Mouse (Mus musculus) limb, embryonic 15.5 days (tissue): Measurements from ENCODE around the gene Gm4553. TPM values are rescaled to one million over a fixed set of nuclear protein-coding genes. Genes with fewer than 3 reads are reported as not detected.
"Not testable (repeated sequence)": the region's sequence is repeated elsewhere in the genome, so short reads cannot be mapped to it uniquely, and the experiment has no call there.

Experiments
- ATAC-seq: fragments of 200-750 bp; cut with Nextera tagmentation; 2 replicates; pipeline ENCODE4 v1.8.0; 2017; ENCODE audit warnings: low read depth, moderate TSS enrichment; ENCODE audit not compliant: insufficient number of reproducible peaks, low FRiP score, low TSS enrichment
- H3K27ac ChIP-seq: fragments of 300-500 bp; sonication (generic); 2 replicates; pipeline ENCODE4 v1.5.1; 2015; ENCODE audit warnings: moderate library complexity, mild to moderate bottlenecking, inconsistent platforms
- H3K27me3 ChIP-seq: fragments of 300-500 bp; sonication (generic); 2 replicates; pipeline ENCODE4 v1.6.1; 2015; ENCODE audit warnings: inconsistent platforms
- H3K36me3 ChIP-seq: fragments of 300-500 bp; sonication (generic); 2 replicates; pipeline ENCODE4 v1.6.1; 2015; ENCODE audit warnings: inconsistent platforms
- H3K4me1 ChIP-seq: fragments of 300-500 bp; sonication (generic); 2 replicates; pipeline ENCODE4 v1.6.1; 2015; ENCODE audit warnings: inconsistent platforms
- H3K4me2 ChIP-seq: fragments of 300-500 bp; sonication (generic); 2 replicates; pipeline ENCODE4 v1.6.1; 2015; ENCODE audit warnings: mild to moderate bottlenecking, inconsistent platforms
- H3K4me3 ChIP-seq: fragments of 300-500 bp; sonication (generic); 2 replicates; pipeline ENCODE4 v1.5.1; 2015; ENCODE audit warnings: mild to moderate bottlenecking, inconsistent platforms
- H3K9ac ChIP-seq: fragments of 300-500 bp; sonication (generic); 2 replicates; pipeline ENCODE4 v1.6.1; 2015; ENCODE audit warnings: inconsistent platforms
- H3K9me3 ChIP-seq: fragments of 300-500 bp; sonication (generic); 2 replicates; pipeline ENCODE4 v1.6.1; 2016; ENCODE audit warnings: inconsistent platforms
- WGBS: fragments of 180-500 bp; shearing (Covaris S2); methylation state at CpG from one replicate; pipeline ENCODE4 v1.1.7; 2015; 5-methylcytosine and 5-hydroxymethylcytosine counted together
- polyA plus RNA-seq: library from polyadenylated mRNA; unstranded; fragments of >200 nt; fragmentation: Nextera tagmentation; extraction: Ambion mirVana; gene quantifications from 2 replicates; pipeline ENCODE4 v1.2.1, GENCODE M21; 2015

The Gm4553 gene
- polyA plus RNA-seq, 1 experiment from 2014 or later = not detected

DNA sequence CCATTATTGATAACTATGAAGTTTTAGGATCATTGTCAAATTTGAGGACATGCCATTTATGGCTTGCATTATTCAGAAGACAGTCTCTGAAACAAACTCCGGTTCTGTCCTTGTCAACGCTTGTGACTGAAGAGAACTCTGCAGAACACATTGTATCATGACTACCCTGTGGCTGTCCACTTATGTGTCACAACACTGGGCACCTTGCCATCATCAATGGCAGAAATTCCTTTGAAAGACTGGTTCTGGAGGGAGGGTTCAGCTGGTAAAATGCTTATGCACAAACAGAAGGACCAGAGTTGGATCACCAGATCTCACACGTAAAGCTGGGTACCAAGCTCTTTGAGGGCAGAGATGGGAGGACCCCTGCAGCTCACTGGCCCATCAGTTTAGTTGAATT, 6.2 kb downstream of the Gm4553 start:
- Histone ChIP-seq H3K27me3 (no peaks in the 10 kb centered on the region), H3K9me3 (no peaks in the 10 kb centered on the region), H3K27ac (no peak overlapping the region), H3K36me3 (no peaks in the 10 kb centered on the region), H3K4me2 (no peak overlapping the region), H3K4me1 (no peaks in the 10 kb centered on the region), H3K9ac (no peak overlapping the region), H3K4me3 (no peak overlapping the region)
- 83% methylated on average over 3 of the region's 3 CpGs for WGBS
- no peak for ATAC-seq

DNA sequence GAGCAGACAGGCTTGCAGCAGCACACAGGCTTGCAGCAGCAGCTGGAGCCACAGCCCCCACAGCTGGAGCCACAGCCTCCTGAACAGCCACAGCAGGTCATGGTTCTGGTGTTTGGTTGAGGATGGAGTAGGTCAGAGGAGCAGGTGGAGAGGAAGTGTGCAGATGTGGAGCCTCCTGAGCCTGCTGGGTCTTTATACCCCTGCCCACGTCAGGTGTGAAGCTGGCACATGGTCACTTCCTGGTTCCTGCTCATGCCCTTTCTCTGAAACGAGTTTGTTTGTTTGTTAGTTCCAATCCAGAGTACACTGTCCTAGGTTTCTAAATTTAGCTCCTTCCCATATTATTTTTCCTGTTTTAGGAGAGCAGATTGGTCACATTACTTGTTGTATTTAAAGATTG, 8.5 kb downstream of the Gm4553 start, which contains the start of gene Gm29735:
Gene Gm29735, minus strand, starts transcription at position 101 of the 400 bp plus-strand sequence.
- H3K9ac ChIP-seq, H3K36me3 ChIP-seq, H3K27ac ChIP-seq, H3K27me3 ChIP-seq, ATAC-seq, H3K4me3 ChIP-seq, H3K4me2 ChIP-seq, H3K9me3 ChIP-seq, H3K4me1 ChIP-seq: not testable (repeated sequence)
- WGBS = 42% methylated on average over 2 of the region's 2 CpGs

DNA sequence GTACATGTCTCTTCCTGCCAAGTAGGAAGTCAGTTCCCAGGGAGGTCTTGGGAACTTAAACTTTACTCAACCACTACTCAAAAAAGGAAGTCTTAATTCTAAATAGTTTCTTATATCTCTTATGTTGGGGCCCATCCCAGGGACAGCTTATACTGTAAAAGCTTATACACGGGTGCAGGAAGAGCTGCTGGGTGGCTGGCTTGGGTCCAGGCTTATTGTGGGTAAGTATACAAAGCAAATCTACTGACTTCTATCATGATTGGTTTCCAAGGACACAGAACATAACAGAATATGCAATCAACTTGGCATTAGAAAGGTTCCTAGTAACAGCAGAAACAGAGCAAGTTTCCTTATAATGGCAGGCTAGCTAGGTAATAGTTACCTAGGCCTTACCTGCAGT, 10.2 kb downstream of the Gm4553 start:
- ATAC-seq = no peak
- Histone ChIP-seq H3K4me2 (no peak overlapping the region), H3K4me3 (no peak overlapping the region), H3K9ac (no peak overlapping the region), H3K36me3 (no peaks in the 10 kb centered on the region), H3K27me3 (no peaks in the 10 kb centered on the region), H3K9me3 (no peaks in the 10 kb centered on the region), H3K27ac (no peak overlapping the region), H3K4me1 (no peaks in the 10 kb centered on the region)
- WGBS = 64% methylated on average over 1 of the region's 1 CpGs

DNA sequence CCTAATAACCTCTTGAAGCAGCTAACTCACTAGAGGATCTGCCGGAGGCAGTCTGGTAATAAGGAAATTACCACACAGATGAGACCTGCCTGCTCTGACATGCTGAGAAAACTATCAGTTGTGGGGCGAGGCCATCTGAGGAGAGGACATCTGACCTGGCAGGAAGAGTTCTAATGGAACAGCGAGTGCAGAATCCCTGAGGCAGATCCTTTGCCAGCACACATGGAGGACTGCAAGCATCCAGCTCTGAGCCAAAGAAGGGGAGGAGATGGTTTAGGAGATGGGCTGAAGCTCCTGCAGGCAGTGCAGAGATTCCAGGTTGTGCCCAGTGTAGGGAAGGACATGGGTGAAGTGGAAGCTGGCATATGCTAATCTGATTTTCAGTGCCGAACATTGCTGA, 13.3 kb downstream of the Gm4553 start:
- Histone ChIP-seq H3K27me3 (no peaks in the 10 kb centered on the region; the same call in 1 of the 2 replicates), H3K27ac (no peak overlapping the region), H3K4me1 (no peaks in the 10 kb centered on the region), H3K4me3 (no peak overlapping the region), H3K9me3 (no peaks in the 10 kb centered on the region), H3K9ac (no peak overlapping the region), H3K36me3 (no peaks in the 10 kb centered on the region), H3K4me2 (no peak overlapping the region)
- 77% methylated on average over 4 of the region's 4 CpGs for WGBS
- ATAC-seq = no peak

DNA sequence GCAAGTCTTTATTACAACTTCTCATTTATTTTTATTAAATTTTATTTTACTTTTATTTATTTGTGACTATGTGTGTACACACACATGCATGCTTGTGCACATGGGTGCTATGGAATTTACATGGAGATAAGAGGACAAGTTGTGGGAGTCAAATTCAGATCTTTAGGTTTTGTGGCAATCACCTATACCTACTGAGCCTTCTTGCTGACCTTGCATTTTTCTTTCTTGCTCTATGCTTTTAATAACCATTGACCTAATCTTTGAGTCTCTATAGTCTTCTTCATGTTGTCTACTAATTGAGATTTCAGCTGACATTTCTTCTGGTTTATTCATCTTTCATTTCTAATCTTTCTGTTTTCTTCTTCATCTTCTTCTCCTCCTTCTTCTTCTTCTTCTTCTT, 16.9 kb downstream of the Gm4553 start:
- no peak overlapping the region for H3K4me2 ChIP-seq
- H3K27ac ChIP-seq = no peak overlapping the region
- H3K4me1 ChIP-seq = no peaks in the 10 kb centered on the region
- H3K36me3 ChIP-seq = no peaks in the 10 kb centered on the region
- no peaks in the 10 kb centered on the region; the same call in 1 of the 2 replicates for H3K27me3 ChIP-seq
- no peak overlapping the region for H3K9ac ChIP-seq
- no peaks in the 10 kb centered on the region for H3K9me3 ChIP-seq
- no peak for ATAC-seq
- no peak overlapping the region for H3K4me3 ChIP-seq

DNA sequence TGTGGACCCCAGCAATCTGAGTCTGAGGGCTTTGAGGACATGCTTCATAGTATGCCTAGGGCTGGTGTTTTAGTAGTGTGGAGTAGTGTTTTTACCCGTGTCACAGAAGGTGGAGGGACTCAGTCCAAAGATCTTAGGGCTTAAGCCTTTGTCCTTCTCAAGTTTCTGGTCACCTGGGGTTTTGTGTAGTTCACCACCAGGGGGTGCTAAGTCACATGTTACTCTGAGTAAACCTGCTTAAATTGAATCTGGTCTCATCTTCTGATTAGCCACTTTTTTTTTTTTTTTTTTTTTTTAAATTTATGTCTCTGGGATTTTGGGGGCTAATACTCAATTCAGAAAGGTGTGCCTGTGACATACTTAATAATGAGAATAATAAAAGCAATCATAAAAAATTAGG, 19.5 kb downstream of the Gm4553 start:
- Histone ChIP-seq H3K27ac (no peak overlapping the region), H3K4me3 (no peak overlapping the region), H3K4me1 (no peaks in the 10 kb centered on the region), H3K9me3 (no peaks in the 10 kb centered on the region), H3K27me3 (no peaks in the 10 kb centered on the region; the same call in 1 of the 2 replicates), H3K36me3 (no peaks in the 10 kb centered on the region), H3K4me2 (no peak overlapping the region), H3K9ac (no peak overlapping the region)
- 3% methylated on average over 1 of the region's 1 CpGs for WGBS
- ATAC-seq = no peak

DNA sequence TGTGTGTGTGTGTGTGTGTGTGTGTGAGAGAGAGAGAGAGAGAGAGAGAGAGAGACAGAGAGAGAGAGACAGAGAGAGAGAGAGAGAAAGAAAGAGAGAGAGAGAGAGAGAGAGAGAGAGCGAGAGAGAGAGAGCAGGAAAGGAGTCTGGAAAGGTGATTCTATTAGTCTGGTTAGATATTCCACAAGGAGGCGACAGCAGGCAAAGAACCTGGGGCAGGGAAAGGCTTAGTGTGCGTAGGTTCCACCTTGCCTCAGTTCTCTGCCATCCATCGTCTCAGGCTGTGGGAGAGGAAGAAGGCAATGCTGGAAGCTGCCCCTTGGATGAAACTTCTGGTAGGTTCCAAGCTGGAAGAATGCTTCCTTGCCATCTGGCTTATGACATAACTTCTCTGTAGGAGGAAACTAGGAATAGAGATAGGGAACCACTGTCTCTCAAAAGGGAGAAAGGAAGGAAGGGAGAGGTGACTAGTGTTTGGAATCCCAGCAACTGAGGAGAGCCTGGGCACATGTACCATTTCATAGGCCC, 20.1 kb downstream of the Gm4553 start:
- H3K4me1 ChIP-seq = no peaks in the 10 kb centered on the region
- no peak overlapping the region for H3K9ac ChIP-seq
- no peaks in the 10 kb centered on the region for H3K9me3 ChIP-seq
- H3K27me3 ChIP-seq = no peaks in the 10 kb centered on the region; the same call in 1 of the 2 replicates
- H3K4me2 ChIP-seq = no peak overlapping the region
- no peak overlapping the region for H3K4me3 ChIP-seq
- no peaks in the 10 kb centered on the region for H3K36me3 ChIP-seq
- no peak overlapping the region for H3K27ac ChIP-seq
- 41% methylated on average over 4 of the region's 4 CpGs for WGBS
- no peak for ATAC-seq

DNA sequence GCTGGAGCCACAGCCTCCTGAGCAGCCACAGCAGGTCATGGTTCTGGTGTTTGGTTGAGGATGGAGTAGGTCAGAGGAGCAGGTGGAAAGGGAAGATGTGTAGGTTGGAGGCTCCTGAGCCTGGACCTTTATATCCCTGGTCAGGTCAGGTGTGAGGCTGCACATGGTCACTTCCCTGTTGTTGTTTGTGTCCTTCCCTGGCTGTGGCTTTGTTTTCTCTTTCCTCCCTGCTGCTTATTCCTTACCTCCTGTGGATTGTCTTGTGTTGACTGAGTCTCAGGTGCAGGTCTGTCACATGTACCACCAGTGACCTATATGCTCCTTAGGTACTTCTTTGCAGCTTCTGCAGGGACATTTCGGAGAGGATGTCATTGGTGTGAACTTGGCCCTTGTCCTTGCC, 21.0 kb downstream of the Gm4553 start, which contains the start of gene Gm45337:
Gene Gm45337, minus strand, starts transcription at position 101 of the 400 bp plus-strand sequence.
- no peak within 1 kb of the TSS for H3K27ac ChIP-seq
- H3K27me3 ChIP-seq = no peaks in the 10 kb centered on the region; the same call in 1 of the 2 replicates
- ATAC-seq = no peak
- H3K4me2 ChIP-seq = no peak within 1 kb of the TSS
- no peak within 1 kb of the TSS for H3K9ac ChIP-seq
- H3K4me3 ChIP-seq = no peak within 1 kb of the TSS
- 63% methylated on average over 1 of the region's 1 CpGs for WGBS
- H3K4me1 ChIP-seq = no peaks in the 10 kb centered on the region
- H3K36me3 ChIP-seq = no peaks in the 10 kb centered on the region
- no peaks in the 10 kb centered on the region for H3K9me3 ChIP-seq

DNA sequence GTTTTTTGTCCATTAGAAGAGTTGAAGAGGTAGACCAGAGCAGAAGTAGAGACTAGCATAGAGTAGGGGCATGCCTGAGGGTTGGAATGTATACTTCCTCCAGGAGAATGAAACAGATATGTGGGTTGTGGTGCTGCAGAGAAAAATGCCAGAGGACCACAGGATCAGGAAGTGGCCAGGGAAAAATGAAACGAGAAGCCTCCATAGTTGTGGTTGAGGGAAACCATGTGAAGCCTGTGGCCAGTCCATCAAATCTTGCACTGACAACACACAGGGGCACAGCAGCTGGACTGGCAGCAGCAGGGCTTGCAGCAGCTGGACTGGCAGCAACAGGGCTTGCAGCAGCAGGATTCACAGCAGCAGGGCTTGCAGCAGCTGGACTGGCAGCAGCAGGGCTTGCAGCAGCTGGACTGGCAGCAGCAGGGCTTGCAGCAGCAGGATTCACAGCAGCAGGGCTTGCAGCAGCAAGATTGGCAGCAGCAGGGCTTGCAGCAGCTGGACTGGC, 22.0 kb downstream of the Gm4553 start:
- H3K9me3 ChIP-seq, H3K4me3 ChIP-seq, ATAC-seq, H3K27me3 ChIP-seq, H3K4me1 ChIP-seq, H3K4me2 ChIP-seq, H3K36me3 ChIP-seq, H3K9ac ChIP-seq, H3K27ac ChIP-seq: not testable (repeated sequence)
- whole genome bisulfite sequencing = 21% methylated on average over 1 of the region's 1 CpGs

DNA sequence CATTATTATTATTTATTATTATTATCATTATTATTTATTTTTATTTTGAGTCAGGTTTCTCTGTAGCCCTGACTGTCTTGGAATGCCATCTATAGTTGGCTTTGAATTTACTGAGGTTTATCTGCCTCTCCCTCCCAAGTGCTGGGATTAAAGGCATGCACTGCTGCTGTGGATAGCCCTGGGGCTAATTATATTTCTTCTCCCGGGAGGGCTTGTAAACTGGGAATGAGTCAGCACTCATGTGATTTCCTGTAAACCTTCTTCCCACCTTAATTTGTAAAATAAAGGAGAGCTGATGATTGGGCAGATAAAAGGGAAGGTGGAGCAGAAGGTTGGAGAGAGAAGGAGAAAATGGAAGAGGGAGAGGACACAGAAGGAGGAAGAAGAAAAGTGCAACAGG, 24.8 kb downstream of the Gm4553 start:
- WGBS = 0% methylated on average over 1 of the region's 1 CpGs
- Histone ChIP-seq H3K27ac (no peak overlapping the region), H3K9me3 (no peaks in the 10 kb centered on the region), H3K9ac (no peak overlapping the region), H3K4me1 (no peaks in the 10 kb centered on the region), H3K27me3 (no peaks in the 10 kb centered on the region), H3K4me3 (no peak overlapping the region), H3K4me2 (no peak overlapping the region), H3K36me3 (no peaks in the 10 kb centered on the region)
- ATAC-seq = no peak

DNA sequence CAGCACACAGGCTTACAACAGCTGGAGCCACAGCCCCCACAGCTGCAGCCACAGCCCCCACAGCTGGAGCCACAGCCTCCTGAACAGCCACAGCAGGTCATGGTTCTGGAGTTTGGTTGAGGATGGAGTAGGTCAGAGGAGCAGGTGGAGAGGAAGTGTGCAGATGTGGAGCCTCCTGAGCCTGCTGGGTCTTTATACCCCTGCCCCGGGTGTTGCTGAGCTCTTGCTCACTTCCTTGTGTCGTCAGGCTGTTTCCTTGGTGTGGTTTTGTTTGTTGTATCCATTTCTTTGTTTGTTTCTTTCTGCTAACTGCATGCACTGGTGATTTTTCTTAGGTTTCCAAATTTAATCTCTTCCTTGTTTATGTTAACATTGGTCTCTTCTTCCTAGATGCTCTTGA, 29.6 kb downstream of the Gm4553 start, which contains the start of gene Gm39115:
Gene Gm39115, minus strand, starts transcription at position 101 of the 400 bp plus-strand sequence.
- H3K4me3 ChIP-seq, H3K9ac ChIP-seq, H3K9me3 ChIP-seq, H3K27me3 ChIP-seq, H3K36me3 ChIP-seq, H3K27ac ChIP-seq, ATAC-seq, H3K4me1 ChIP-seq, H3K4me2 ChIP-seq: not testable (repeated sequence)
- 37% methylated on average over 2 of the region's 2 CpGs for WGBS

DNA sequence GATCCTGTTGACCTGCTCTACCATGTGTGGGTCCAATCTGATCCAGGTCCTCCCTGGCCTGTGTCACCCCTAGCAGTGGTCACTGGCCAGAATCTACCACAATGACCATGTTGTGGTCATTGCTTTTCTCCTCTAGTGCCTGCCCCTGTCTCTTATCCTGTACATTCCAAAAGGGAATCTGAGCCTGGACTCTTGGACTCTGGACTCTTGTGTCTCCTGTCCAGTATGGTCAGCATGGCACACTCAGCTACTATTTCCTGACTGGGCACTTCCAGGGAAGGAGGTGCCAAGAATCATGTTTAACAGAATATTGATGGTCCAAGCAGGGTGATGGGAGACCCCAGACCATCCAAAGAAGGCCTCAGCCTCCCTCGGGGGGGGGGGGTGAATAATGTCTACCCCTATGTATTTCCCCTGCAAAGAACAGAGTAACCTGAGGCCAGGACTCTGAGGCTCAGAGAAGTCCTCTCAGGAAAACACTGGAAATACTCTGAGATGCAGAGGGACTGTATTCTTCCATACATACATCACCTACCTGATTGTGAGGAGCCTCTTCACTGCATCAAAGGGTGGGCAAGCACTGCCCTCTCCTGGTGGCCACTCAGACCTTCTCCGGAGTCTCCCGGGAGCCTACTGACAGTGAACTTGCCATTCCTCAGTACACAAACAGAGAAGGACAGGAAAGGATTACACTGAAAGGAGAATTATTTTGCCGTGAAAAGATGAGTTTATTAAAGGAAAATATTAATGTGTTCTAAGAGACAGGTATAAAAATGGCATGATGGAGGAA, 31.1 kb downstream of the Gm4553 start:
- Histone ChIP-seq H3K27ac (no peak overlapping the region), H3K4me2 (no peak overlapping the region), H3K4me3 (no peak overlapping the region), H3K9me3 (no peaks in the 10 kb centered on the region), H3K9ac (no peak overlapping the region), H3K27me3 (0 out of 2 replicates have a peak, but pooled peaks cover 6% of the 10 kb centered on the region), H3K36me3 (no peaks in the 10 kb centered on the region), H3K4me1 (no peaks in the 10 kb centered on the region)
- WGBS = 58% methylated on average over 4 of the region's 4 CpGs
- no peak for ATAC-seq
